27 mouse cellular contexts compared by ENCODE assay signal in the genomic region with DNA sequence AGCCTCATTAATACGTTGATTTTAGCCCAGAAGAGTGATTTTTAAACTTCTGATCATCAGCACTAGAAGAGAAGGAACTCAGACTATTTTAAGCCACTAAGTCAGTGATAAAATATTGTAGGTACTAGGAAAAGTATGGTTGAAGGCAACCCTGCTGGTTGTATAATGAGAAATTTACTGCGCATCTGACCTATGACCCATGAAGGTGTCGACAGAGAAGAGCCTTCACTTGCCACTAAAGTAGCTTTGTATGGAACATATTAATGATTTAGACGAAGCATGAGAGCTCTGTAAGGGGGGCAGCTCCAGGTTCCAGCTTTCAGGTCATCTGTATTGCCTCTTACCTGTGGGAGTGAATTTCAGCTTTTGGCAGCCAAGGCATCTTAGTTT.
DNase-seq lines count a peak whose midpoint lies in the region; ATAC-seq and TF ChIP-seq lines count a peak whose summit lies in the region.
"Had no signal": no experiment of that assay in that cellular context is flagged by ENCODE, and none has a peak within 500 bp of the region (broad histone marks: within the 10 kb centered on the region; RNA-seq: fewer than 3 reads in every experiment).

No protein-coding gene starts in this region.

- H3K27me3 ChIP-seq in kidney, embryonic 14.5 days (ENCODE audit: control insufficient read depth, insufficient read depth, low read length): no peaks in the 10 kb centered on the region
- H3K27me3 ChIP-seq in lung, embryonic 14.5 days (ENCODE audit: insufficient read depth, low read length): no peaks in the 10 kb centered on the region
- H3K27me3 ChIP-seq in lung, postnatal 0 days (replicated peaks; ENCODE audit: insufficient read depth, low read length): no peaks in the 10 kb centered on the region
- H3K27me3 ChIP-seq: embryonic facial prominence, embryonic 12.5 days; embryonic facial prominence, embryonic 15.5 days; heart, embryonic 13.5 days; Patski had no signal

- 51% methylated on average over 4 of the region's 4 CpGs for WGBS in kidney, embryonic 14.5 days
- 46% methylated on average over 4 of the region's 4 CpGs for WGBS in lung, embryonic 14.5 days
- 44% methylated on average over 4 of the region's 4 CpGs for WGBS in lung, postnatal 0 days

- ATAC-seq in kidney, embryonic 14.5 days (ENCODE audit: low FRiP score, low TSS enrichment): no peak
- ATAC-seq in lung, embryonic 14.5 days (ENCODE audit: insufficient read depth): peak; percentile 21; the same call in 1 of the 2 replicates
- ATAC-seq in lung, postnatal 0 days: peak; percentile 21; the same call in 1 of the 2 replicates
- ATAC-seq: forebrain, embryonic 14.5 days; forebrain, postnatal 0 days; Patski had no signal

- no peaks in the 10 kb centered on the region for H3K36me3 ChIP-seq in kidney, embryonic 14.5 days (ENCODE audit: control insufficient read depth, insufficient read depth, low read length)
- H3K36me3 ChIP-seq in lung, embryonic 14.5 days (ENCODE audit: insufficient read depth): no peaks in the 10 kb centered on the region
- no peaks in the 10 kb centered on the region for H3K36me3 ChIP-seq in lung, postnatal 0 days (ENCODE audit: insufficient read depth, low read length)
- H3K36me3 ChIP-seq: embryonic facial prominence, embryonic 12.5 days; embryonic facial prominence, embryonic 15.5 days; G1E; heart, embryonic 10.5 days; heart, embryonic 13.5 days had no signal

- H3K9me3 ChIP-seq in kidney, embryonic 14.5 days (ENCODE audit: control insufficient read depth, low read length): no peaks in the 10 kb centered on the region
- H3K9me3 ChIP-seq in lung, embryonic 14.5 days (ENCODE audit: low read depth, low read length): no peaks in the 10 kb centered on the region
- no peaks in the 10 kb centered on the region for H3K9me3 ChIP-seq in lung, postnatal 0 days (ENCODE audit: low read length)
- H3K9me3 ChIP-seq: embryonic facial prominence, embryonic 12.5 days; embryonic facial prominence, embryonic 15.5 days; heart, embryonic 10.5 days; heart, embryonic 13.5 days had no signal

- no peak overlapping the region for H3K4me3 ChIP-seq in kidney, embryonic 14.5 days (ENCODE audit: low read length)
- H3K4me3 ChIP-seq in lung, embryonic 14.5 days (ENCODE audit: low read depth, low read length): no peak overlapping the region
- no peak overlapping the region for H3K4me3 ChIP-seq in lung, postnatal 0 days (ENCODE audit: low read depth, low read length)
- H3K4me3 ChIP-seq: embryonic facial prominence, embryonic 12.5 days; embryonic facial prominence, embryonic 15.5 days; heart, adult 2 months; heart, embryonic 10.5 days; heart, embryonic 13.5 days had no signal

- no peak overlapping the region for H3K9ac ChIP-seq in kidney, embryonic 14.5 days (ENCODE audit: low read depth, low read length)
- no peak overlapping the region for H3K9ac ChIP-seq in lung, embryonic 14.5 days
- no peak overlapping the region for H3K9ac ChIP-seq in lung, postnatal 0 days (replicated peaks; ENCODE audit: low read depth)
- H3K9ac ChIP-seq: embryonic facial prominence, embryonic 12.5 days; embryonic facial prominence, embryonic 15.5 days; forebrain, postnatal 0 days; heart, embryonic 13.5 days; hindbrain, embryonic 14.5 days had no signal

- H3K4me2 ChIP-seq in kidney, embryonic 14.5 days (replicated peaks; ENCODE audit: low read depth, low read length): no peak overlapping the region
- H3K4me2 ChIP-seq in lung, embryonic 14.5 days: 0 out of 2 replicates have a peak overlapping the region, but pooled peaks have one; percentile 20
- H3K4me2 ChIP-seq in lung, postnatal 0 days (replicated peaks; ENCODE audit: low read depth, low read length): no peak overlapping the region
- H3K4me2 ChIP-seq: embryonic facial prominence, embryonic 12.5 days; embryonic facial prominence, embryonic 15.5 days; heart, embryonic 13.5 days; hindbrain, embryonic 14.5 days had no signal

- peak overlapping the region; percentile 0; the same call in 1 of the 2 replicates for H3K27ac ChIP-seq in kidney, embryonic 14.5 days (ENCODE audit: low read depth, low read length)
- no peak overlapping the region for H3K27ac ChIP-seq in lung, embryonic 14.5 days (ENCODE audit: low read depth)
- no peak overlapping the region for H3K27ac ChIP-seq in lung, postnatal 0 days (ENCODE audit: low read length)
- H3K27ac ChIP-seq: embryonic facial prominence, embryonic 12.5 days; embryonic facial prominence, embryonic 15.5 days; heart, adult 2 months; heart, embryonic 10.5 days; heart, embryonic 13.5 days; hindbrain, embryonic 14.5 days had no signal

- DNase-seq in kidney, postnatal 36 days: no peak
- peak; percentile 56 for DNase-seq in lung, embryonic 14.5 days
- no peak for DNase-seq in lung, postnatal 14 days
- peak; percentile 5 for DNase-seq in lung, postnatal 0 days (ENCODE audit: low spot score)
- no peak for DNase-seq in lung, postnatal 10 days
- DNase-seq in natural killer cell, adult 2 months (ENCODE audit: low spot score in 2 of 2): no peak
- DNase-seq: adrenal gland, postnatal 10 days; adrenal gland, postnatal 36 days; B cell, adult 2 months; cerebellum, adult 11 months; cerebellum, adult 2 months; cerebellum, adult 9-11 months; cerebellum, postnatal 25 days; forebrain, postnatal 0 days; gastrocnemius, postnatal 25 days; heart, adult 2 months; heart, postnatal 14 days; heart, postnatal 4 days had no signal

- TF ChIP-seq CTCF in lung, embryonic 14.5 days (IDR thresholded peaks at IDR 0.05; ENCODE audit: low read depth): no peak
- no peak for TF ChIP-seq CTCF in lung, postnatal 0 days (IDR thresholded peaks at IDR 0.05)

- H3K4me1 ChIP-seq in kidney, embryonic 14.5 days (ENCODE audit: control insufficient read depth, insufficient read depth, low read length): 0 out of 2 replicates have a peak, but pooled peaks cover 3% of the 10 kb centered on the region
- H3K4me1 ChIP-seq in lung, embryonic 14.5 days (ENCODE audit: insufficient read depth): peaks cover 7% of the 10 kb centered on the region; the same call in 1 of the 2 replicates
- H3K4me1 ChIP-seq in lung, postnatal 0 days (ENCODE audit: insufficient read depth, low read depth, low read length): no peaks in the 10 kb centered on the region
- H3K4me1 ChIP-seq: embryonic facial prominence, embryonic 12.5 days; embryonic facial prominence, embryonic 15.5 days; heart, embryonic 10.5 days; heart, embryonic 13.5 days had no signal

- no peak for TF ChIP-seq EP300 in lung, postnatal 0 days (IDR thresholded peaks at IDR 0.05)

Comparison
In these comparisons a context has a peak if more than half of its experiments do, and no peak if none do; other contexts are left out.
1. DNase-seq: peak in lung, embryonic 14.5 days (single experiment) and lung, postnatal 0 days (single experiment); none in kidney, postnatal 36 days (0 of 2), lung, postnatal 14 days (single experiment), lung, postnatal 10 days (single experiment) and natural killer cell, adult 2 months (0 of 2).